Mouse (Mus musculus) thymus, adult 2 months (tissue): ENCODE data around the gene Msh3. TPM values are rescaled to one million over a fixed set of nuclear protein-coding genes. Genes with fewer than 3 reads are reported as not detected.

Experiments
- DNase-seq: peaks from one replicate; pipeline ENCODE4 v3.0.0; 2021
- H3K27ac ChIP-seq: fragments of 200-500 bp; 2 replicates; pipeline ENCODE4 v1.5.1; 2012; ENCODE audit warnings: low read length, control low read depth; ENCODE audit not compliant: control insufficient read depth, insufficient read depth
- H3K27me3 ChIP-seq: fragments of 200-500 bp; 2 replicates; pipeline ENCODE4 v1.6.1; 2012; ENCODE audit warnings: mild to moderate bottlenecking, low read length, moderate library complexity, mixed read lengths; ENCODE audit not compliant: control insufficient read depth, insufficient read depth
- H3K36me3 ChIP-seq: fragments of 200-500 bp; 2 replicates; pipeline ENCODE4 v1.6.1; 2012; ENCODE audit warnings: mild to moderate bottlenecking, low read length, moderate library complexity; ENCODE audit not compliant: control insufficient read depth, insufficient read depth
- H3K4me1 ChIP-seq: fragments of 200-500 bp; replicated peaks from 2 replicates; pipeline ENCODE4 v1.6.1; 2012; ENCODE audit warnings: low read length; ENCODE audit not compliant: control insufficient read depth, insufficient read depth
- H3K4me3 ChIP-seq: fragments of 200-500 bp; 2 replicates; pipeline ENCODE4 v1.5.1; 2012; ENCODE audit warnings: mild to moderate bottlenecking, low read length, control low read depth, moderate library complexity; ENCODE audit not compliant: control insufficient read depth, insufficient read depth
- CTCF ChIP-seq: fragments of 200-500 bp; IDR thresholded peaks from 2 replicates; pipeline ENCODE4 v1.5.1; 2012; ENCODE audit warnings: mild to moderate bottlenecking, control low read depth, low read length, moderate library complexity, borderline replicate concordance; ENCODE audit not compliant: control insufficient read depth, poor library complexity, insufficient read depth; ENCODE audit errors: extremely low read depth
- POLR2A ChIP-seq: fragments of 200-500 bp; IDR thresholded peaks from 2 replicates; pipeline ENCODE4 v1.6.1; 2012; ENCODE audit warnings: mild to moderate bottlenecking, low read length, control low read depth, moderate library complexity; ENCODE audit not compliant: control insufficient read depth, poor library complexity, insufficient read depth; ENCODE audit errors: extremely low read depth
- WGBS: fragments of 180-500 bp; shearing (Covaris S2); methylation state at CpG from one replicate; pipeline ENCODE4 v1.1.7; 2018; 5-methylcytosine and 5-hydroxymethylcytosine counted together
- polyA plus RNA-seq: library from polyadenylated mRNA; depleted of rRNA; stranded (reverse); fragments of >200 nt; gene quantifications from 2 replicates; pipeline ENCODE4 v1.2.3, GENCODE M21; 2012

Msh3 gene
- polyA plus RNA-seq, 1 experiment = 8.4 TPM

DNA sequence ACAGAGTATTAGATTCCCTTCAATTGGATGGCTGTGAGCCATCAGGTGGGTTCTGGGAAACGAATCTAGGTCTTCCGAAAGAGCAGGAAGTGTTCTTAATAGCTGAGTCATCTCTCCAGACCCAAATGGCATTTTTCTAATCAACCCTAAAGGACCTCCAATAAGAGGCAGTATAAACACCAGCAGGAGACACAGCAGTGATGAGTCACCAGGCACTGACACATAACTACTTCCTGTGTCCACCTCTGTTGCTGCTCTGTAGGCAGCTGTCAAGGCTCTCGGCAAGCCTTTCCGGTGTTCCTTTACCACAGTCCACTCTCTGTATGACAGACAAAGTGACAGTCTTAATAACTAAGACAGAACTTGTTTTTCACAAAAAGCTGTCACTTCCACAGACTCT, 113.4 kb downstream of the Msh3 start:
- Histone ChIP-seq H3K4me3 (no peak overlapping the region), H3K36me3 (no peaks in the 10 kb centered on the region; the same call in 1 of the 2 replicates), H3K27me3 (no peaks in the 10 kb centered on the region), H3K27ac (no peak overlapping the region), H3K4me1 (peaks cover 2% of the 10 kb centered on the region; the same call in 1 of the 2 replicates)
- TF ChIP-seq POLR2A (no peak), CTCF (no peak)
- WGBS = 86% methylated on average over 4 of the region's 4 CpGs
- DNase-seq = no peak

DNA sequence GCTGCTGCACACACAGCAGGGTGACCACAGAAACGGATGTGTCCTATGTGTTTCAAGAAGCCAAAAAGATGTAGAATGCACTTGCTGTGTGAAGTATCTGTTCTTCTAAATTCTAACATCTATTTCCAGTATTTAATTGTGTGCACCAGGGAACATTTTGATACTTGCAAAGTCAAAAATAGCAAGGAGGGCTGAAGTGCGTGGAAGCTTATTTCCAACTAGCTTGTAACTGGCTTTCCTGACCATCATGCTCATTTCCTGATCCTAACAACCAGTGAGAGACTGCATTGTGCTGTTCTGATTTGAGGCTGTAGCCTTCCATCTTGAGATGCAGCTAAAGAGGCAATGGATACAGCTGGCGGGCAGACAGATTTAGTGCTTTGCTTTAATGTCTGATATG, 116.9 kb downstream of the Msh3 start:
- H3K4me3 ChIP-seq = no peak overlapping the region
- no peak for DNase-seq
- no peaks in the 10 kb centered on the region for H3K4me1 ChIP-seq
- 88% methylated on average over 3 of the region's 3 CpGs for WGBS
- H3K27ac ChIP-seq = no peak overlapping the region
- TF ChIP-seq CTCF (no peak), POLR2A (no peak)
- no peaks in the 10 kb centered on the region; the same call in 1 of the 2 replicates for H3K36me3 ChIP-seq
- no peaks in the 10 kb centered on the region for H3K27me3 ChIP-seq

DNA sequence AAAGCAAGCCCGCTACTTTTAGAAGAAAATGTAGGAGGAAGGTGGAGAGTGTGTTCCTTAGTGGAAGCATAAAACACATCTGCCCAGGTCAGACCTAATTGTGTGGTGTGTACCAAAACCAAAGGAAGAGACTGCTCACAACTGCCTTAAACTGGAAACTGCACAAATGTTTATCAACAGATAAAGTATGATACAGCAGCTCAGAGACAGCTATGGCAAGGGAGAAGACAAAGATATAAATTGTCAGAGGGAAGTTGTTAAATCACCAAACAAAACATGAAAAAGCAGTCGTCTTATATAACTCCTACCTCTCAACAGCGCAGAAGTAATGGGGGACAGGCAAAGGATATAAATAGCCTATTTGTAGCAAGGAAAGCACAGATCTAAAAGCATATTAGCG, 117.8 kb downstream of the Msh3 start:
- no peak for DNase-seq
- no peaks in the 10 kb centered on the region for H3K4me1 ChIP-seq

DNA sequence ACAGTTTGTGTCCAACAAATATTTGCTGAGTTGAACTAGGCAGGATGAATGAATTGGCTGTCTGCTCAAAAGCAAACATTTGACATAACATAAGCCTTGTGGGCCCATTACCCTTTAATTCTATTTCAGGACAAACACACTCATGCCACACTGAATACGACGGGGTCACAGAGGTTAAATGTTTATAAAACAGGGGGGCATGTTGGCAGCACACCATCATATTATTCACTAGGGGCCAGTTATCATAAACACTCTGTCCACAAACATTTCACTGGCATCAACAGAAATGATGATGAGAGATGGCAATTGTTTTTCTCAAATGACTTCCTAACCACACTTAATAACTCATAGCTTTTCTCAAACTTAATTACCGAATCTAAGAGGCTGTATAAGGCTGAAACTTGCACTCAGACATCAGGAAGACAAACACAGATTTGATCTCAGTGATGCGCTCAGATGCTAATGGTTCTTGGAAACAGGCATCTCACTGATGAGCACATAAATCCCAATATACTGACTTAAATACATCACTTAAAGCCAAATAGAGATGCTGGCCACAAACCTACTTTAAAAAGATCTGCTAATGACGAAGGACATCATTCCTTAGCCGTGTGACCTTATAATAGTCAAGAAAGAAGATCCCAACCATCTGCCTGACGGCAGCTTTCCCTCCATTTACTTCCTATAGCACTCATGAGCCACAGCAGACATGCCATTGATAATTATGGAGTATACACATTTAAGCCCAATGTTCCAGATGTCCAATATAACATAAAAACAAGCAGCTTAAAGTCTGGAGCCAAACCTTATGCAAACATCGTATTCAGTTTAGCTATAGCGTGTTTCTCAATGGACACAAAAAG, 122.5 kb downstream of the Msh3 start:
- no peak for DNase-seq
- no peak overlapping the region for H3K27ac ChIP-seq
- WGBS = 98% methylated on average over 9 of the region's 9 CpGs
- TF ChIP-seq POLR2A (no peak), CTCF (no peak)
- H3K4me3 ChIP-seq = no peak overlapping the region
- no peaks in the 10 kb centered on the region for H3K27me3 ChIP-seq
- H3K36me3 ChIP-seq = no peaks in the 10 kb centered on the region
- no peaks in the 10 kb centered on the region for H3K4me1 ChIP-seq

More for the DNA sequence above, 117.8 kb downstream of the Msh3 start:
- H3K27me3 ChIP-seq = no peaks in the 10 kb centered on the region
- no peak overlapping the region for H3K27ac ChIP-seq
- TF ChIP-seq CTCF (no peak), POLR2A (no peak)
- no peak overlapping the region for H3K4me3 ChIP-seq
- H3K36me3 ChIP-seq = no peaks in the 10 kb centered on the region; the same call in 1 of the 2 replicates
- WGBS = 98% methylated on average over 4 of the region's 4 CpGs

DNA sequence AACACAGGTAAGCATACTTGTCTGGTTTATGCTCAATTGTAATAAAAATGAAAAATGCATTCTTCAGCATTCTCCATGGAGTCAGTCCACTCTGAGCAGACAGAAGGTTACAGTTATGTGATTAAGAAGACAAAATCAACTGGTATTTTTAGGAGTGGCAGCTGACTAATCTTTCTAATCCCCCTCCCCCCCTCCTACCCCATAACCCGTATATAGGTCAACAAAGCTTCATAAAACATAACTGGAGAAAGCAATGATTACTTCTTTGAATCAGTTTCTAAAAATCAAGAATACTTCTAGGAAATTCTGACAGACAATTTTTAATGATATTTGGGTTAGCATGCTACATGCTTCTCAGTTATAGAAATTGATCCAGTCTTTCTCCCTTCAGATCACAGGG, 126.8 kb downstream of the Msh3 start:
- no peak overlapping the region for H3K4me3 ChIP-seq
- H3K27me3 ChIP-seq = no peaks in the 10 kb centered on the region
- H3K4me1 ChIP-seq = no peaks in the 10 kb centered on the region
- no peak for DNase-seq
- H3K27ac ChIP-seq = no peak overlapping the region
- no peaks in the 10 kb centered on the region for H3K36me3 ChIP-seq
- no peak for TF ChIP-seq POLR2A
- no peak for TF ChIP-seq CTCF
- 92% methylated on average over 1 of the region's 1 CpGs for WGBS

DNA sequence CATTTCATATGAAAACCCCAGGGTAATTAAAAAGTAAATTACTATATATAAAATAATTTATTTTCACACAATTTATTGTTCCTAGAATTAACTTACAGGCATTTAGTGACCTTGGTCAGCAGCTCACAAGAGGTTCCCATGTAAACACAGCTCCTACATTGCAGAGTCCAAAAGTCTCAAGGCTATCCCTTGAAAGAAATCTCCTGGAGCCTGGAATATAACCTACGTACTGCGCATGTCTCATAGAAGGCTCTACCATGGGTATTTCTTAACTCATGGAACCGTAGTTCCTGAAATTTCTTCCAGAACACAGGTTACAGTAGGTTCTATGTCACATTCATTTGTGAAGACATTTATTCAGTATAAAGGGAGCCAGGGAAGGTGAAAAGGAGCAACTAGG, 131.2 kb downstream of the Msh3 start:
- Histone ChIP-seq H3K4me1 (no peaks in the 10 kb centered on the region), H3K27me3 (no peaks in the 10 kb centered on the region), H3K4me3 (no peak overlapping the region), H3K36me3 (0 out of 2 replicates have a peak, but pooled peaks cover 5% of the 10 kb centered on the region), H3K27ac (no peak overlapping the region)
- DNase-seq = no peak
- 98% methylated on average over 3 of the region's 3 CpGs for WGBS
- TF ChIP-seq POLR2A = no peak
- TF ChIP-seq CTCF = no peak
